Mouse (Mus musculus) T-helper 1 cell (primary cell): Measurements from ENCODE around the gene Rnf227.

Experiments used
- in situ Hi-C: fragments of 300-600 bp; cut with MboI, MseI; formaldehyde crosslinking; loops from one replicate; pipeline ENCODE4 v1.15.1; 2025; ENCODE audit warnings: high pct_unique_total_duplicates

Gene Rnf227

DNA sequence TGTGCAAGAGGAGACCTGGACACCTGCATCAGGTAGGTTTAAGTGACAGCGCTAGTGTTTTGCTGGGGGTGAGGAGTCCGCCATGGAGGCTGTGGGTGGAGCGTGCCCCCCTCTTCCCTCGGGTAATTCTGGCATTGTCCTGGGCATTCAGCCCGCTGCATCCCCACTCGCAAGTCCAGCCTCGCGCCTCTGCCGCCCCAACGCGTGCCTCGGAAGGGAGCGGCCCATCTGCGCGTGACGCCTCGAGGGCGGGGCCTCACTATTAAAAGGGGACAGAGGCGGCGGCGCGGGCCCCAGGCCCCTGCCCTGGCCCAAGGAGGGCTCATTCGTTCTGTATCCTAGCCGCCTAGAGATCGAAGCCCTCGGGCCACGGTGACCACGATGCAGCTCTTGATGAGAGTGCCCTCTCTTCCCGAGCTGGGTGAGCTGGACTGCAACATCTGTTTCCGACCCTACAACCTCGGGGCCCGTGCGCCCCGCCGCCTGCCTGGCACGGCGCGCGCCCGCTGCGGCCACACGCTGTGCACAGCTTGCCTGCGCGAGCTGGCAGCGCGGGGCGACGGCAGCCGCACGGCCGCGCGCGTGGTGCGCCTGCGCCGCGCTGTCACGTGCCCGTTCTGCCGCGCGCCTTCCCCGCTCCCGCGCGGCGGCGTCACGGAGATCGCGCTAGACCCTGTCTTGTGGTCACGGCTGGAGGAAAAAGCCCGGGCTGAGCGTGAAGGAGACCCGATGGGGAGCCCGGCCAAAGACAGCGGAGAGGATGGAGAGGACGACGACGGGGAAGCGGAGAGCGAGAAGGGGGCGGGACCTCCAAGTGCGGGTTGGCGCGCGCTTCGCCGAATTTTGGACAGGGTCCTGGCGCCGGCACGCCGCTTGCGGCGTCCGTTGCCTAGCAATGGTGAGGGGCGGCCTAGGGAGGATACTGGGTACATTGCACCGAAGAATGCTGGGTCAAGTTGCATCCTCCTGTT is at the start of gene Rnf227:
TSS of gene Rnf227 (plus strand) at position 301 of the 971 bp plus-strand sequence.
- in situ Hi-C loops: no loop called here

DNA sequence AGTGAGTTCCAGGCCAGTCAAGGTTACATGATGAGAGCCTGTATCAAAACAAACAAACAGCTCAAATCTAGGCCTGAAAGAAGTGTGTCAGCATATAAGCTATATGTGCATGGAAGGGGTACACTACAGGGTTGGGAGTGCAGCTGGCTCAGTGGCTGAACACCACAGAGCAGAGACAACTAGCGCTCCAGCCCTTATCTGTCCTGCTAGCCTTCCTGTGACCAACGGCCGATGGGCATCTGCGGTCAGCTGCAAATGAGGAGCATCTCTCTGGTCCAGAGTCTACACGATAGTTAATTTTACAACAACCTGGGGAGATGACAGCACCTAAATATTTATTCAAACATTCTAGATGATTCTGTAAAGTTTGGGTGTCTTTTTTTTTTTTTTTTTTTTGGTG is 49.1 kb upstream of the Rnf227 start:
- in situ Hi-C loops: no loop called here

DNA sequence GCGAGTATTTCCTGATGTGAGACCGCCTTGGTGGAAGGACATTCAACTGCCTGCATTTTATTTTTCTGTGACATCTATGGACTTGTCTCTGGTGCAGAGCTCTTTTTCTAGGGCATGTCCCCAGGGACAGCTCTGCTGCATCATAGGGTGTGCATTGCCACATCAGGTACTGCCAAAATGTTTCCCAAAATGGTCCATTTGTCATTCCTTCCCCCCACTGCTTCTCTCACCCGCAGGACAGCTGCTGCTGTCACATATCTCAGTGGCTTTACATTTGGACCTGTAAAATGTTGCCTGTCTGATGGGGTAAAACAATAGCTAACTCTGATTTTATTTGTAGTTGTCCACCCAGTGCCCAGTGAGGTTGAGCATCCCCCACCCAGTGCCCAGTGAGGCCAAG is 45.0 kb upstream of the Rnf227 start:
- in situ Hi-C loops: no loop called here

DNA sequence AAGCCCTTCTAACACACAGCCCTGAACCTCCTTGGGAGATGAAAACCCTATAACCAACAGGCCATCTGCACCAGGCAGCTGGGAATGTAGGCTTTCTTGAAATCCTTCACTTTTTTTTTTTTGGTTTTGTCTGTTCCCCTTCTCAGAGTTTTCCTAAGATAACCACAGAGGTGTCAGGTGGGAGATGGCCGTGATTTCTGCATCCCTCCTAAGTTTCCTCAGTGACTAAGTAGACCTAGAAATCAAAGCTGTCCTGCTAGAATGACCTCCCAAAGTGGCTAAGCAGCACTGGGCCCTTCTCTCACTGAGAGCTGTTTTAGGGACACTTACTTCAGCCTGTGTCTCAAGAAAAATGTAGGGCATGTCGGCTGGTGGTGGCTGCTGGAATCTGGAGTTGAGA is 42.5 kb upstream of the Rnf227 start:
- in situ Hi-C loops: no loop called here

DNA sequence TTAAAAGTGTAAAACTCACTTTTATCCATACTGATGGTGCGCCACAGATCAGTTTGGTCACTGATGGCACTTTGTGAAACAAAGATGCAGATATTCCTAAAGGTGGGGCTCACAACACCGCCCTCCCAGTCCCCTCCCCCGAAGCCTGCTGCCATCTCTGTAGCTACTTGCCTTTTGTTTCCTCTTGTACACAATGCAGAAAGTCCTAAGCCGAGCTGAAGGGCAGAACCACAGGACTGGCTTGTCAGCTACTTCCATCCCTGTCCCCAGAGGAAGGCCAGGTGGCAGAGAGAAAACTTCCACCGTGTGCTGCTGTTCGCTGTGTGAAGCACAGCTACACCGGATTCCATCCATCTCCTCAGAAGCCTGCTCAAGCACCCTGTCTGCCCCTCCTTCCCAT is 42.0 kb upstream of the Rnf227 start:
- in situ Hi-C loops: no loop called here

DNA sequence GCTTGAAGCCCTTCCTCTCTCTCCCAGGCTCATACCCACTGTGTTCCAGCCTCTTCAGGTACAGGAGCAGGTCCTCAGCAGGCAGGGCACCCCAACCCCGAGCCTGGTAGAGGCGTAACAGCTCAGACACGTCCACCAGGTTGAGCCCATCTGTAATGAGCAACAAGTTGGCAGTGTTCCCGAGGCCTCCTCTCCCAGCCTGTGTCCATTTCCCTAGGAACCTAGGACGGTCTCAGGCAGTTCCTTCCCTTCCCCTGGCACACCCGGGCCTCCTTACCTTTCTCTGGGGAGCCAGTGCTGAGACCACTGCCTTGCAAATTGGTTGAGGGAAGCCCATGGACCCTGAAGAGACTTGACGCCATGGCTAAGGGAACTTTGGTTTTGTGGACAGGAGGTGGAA is 37.4 kb upstream of the Rnf227 start:
- in situ Hi-C loops: no loop called here

DNA sequence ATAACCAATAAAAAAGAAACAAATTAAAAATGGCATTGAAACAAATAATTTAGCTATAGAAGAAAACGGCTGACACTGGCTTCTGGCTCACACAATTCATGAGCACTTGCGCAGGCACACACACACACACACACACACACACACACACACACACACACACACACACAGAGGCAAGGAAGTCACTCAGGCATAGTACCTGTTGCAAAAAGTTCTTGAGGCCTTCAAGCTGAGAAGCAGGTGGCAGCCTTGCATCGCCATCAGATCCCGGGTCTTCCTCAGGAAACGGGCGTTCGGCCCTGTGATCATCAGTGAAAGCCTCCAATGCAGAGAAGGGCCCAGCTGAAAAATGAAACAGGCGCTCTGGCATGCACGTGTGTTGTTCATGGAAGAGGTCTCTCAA is 35.0 kb upstream of the Rnf227 start:
- in situ Hi-C loops: no loop called here

DNA sequence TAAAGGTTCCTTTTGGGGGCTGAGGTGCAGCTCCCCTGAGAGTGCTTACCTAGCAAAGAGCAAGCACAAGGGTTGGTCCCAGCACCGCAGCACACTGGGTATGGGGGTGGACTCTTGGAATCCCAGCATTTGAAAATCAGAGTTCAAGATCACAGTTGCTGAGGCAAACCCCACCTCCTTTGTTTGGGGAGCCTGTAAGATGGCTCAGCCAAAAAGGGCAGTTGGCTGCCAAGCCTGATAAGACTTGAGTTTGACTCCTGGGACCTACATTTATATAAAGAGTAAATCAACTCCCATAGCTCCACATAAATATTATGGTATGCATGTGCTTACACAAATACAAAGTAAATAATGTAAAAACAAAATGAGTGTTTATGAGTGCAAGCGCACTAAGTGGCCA is 34.2 kb upstream of the Rnf227 start:
- in situ Hi-C loops: no loop called here

DNA sequence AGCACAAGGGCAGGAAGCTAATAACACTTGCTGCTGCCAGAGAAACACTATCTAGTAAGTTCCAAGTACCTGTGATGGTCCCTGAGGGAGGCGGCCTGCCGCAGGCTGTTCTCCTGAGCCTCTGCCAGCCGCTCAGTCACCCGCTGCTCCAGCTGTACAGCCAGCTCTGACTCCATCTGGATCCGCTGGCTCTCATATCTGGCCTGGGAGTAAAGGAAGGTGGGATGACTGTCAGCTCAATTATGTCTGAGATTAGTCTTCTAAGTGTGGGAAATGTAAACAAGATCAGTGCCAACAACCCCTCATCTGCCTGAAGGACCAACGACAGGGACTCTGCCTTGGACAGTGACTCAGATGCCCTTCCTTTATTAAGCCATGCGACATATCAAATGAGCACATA is 29.0 kb upstream of the Rnf227 start:
- in situ Hi-C loops: no loop called here

DNA sequence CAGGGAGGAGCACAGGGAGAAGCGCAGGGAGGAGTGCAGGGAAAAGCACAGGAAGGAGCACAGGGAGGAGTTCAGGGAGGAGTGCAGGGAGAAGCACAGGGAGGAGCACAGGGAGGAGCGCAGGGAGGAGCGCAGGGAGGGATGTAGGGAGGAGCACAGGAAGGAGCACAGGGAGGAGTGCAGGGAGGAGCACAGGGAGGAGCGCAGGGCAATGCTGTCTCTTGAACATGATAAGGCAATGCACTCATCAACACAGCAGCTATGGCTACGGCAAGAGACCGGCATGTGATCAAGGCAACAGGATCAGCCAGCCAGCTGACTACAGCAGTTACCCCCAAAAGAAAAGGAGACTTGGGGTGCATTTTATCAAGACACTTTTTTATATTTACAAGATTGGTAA is 23.9 kb upstream of the Rnf227 start:
- in situ Hi-C loops: loop anchor here (5.0 kb wide), 1 partner anchor 39 kb away; no protein-coding TSS in a partner anchor

DNA sequence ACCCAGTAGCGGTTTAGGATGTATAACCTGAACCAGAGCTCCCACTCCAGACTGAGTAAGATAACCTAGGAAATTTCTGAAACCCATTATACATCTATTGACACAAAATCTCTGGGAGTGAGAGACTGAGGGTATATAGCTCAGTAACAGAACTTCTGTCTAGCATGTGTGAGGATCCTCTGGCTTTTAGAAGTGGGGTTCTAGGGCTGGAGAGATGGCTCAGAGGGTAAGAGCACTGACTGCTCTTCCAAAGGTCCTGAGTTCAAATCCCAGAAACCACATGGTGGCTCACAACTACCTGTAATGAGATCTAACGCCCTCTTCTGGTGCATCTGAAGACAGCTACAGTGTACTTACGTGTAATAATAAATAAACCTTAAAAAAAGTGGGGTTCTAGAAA is 22.3 kb upstream of the Rnf227 start:
- in situ Hi-C loops: loop anchor here (5.0 kb wide), 1 partner anchor 41 kb away; no protein-coding TSS in a partner anchor

DNA sequence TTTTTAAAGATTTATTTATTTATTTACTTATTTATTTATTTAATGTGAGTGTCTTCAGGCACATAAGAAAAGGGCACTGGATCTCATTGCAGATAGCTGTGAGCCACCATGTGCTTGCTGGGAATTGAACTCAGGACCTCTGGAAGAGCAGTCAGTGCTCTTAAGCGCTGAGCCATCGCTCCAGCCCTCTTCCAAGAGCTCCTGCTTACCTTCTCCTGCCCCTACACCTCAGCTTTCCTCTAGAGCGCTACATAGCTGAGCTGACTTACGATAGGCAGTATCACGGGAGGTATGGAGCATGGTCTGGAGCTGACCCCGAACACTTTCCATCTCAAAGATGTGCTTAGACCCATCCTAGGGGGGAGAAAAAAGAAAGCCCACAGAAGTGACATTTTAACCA is 18.7 kb upstream of the Rnf227 start:
- in situ Hi-C loops: no loop called here

DNA sequence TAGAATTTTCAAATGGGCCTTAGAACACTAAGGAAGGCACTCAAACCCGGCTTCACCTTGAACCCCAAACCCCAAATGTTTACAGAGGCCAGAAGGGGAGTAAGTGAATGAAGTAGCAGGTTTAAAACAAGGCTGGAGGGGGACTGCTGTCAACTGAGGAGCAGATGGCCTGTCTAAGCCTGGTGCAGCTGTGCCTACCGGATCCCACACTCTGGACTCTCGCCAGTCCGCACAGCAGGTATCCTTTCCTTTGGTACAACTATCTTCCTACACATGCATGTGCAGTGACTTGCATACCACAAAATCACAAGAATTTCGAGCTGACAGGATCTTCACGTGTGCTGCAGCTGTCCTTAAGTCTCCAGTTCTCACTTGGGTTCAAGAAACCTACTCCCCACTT is 18.3 kb upstream of the Rnf227 start:
- in situ Hi-C loops: no loop called here

DNA sequence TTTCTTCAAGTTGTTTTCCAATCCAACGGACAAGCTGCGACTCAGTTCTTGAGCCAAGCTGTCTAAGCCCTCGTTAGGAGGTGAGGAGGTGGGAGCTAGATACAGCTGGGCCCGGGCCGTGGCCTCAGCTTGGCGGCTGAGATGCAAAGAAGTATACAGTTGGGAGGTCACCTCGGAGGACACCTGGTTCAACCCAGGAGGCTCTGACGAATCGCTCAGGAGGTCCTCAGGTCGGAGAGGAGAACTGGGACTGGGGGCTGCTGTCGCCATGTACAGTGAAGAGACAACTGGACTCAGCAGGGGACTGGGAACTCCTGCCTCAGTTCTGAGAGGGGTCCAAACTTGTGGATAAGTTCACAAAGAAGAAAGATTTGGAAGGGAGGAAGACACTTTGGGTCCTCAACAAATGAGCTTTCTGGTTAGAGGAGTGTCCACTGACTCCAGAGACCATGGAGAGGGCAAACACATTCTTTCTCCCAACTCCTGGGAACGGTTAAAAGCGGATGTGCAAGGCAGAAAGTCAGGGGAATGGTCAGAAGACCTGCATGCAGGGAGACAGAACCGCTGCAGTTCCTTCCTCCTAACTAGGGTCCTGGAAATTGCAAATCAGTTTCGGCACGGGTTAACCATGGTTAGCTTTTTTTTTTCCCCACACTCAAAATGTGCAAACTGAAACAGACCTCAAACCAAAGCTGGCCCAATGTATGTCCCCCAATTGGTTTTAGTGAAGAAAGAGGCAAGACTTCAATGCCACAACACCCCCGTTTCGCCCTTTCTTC is 17.4 kb upstream of the Rnf227 start:
- in situ Hi-C loops: no loop called here

DNA sequence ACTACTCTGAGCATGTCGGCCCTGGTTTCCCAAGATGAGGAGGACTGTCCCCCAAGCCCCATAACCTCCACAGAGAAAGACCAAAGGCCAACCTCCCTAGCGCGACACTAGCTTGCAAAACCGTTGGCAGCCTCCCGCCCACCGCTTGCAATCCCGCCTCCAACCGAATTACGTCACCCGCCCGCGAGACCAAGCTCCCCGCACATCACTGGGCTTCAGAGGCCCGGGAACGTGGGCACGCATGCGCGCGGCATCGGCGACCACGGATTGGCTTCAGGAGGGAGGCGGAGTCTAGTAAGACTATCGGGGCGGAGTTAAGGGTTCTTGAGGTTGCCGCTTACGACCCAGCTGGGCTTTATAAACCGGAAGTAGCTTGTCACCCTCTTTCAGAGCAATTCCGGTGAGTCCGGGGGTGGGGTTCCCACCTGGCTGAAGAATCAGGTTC is 16.6 kb upstream of the Rnf227 start, which contains the start of the genes Cntrob and Trappc1:
TSS of gene Cntrob (minus strand) at position 109 of the 445 bp plus-strand sequence.
TSS of gene Trappc1 (plus strand) at position 314 of the 445 bp plus-strand sequence.
- in situ Hi-C loops: no loop called here

DNA sequence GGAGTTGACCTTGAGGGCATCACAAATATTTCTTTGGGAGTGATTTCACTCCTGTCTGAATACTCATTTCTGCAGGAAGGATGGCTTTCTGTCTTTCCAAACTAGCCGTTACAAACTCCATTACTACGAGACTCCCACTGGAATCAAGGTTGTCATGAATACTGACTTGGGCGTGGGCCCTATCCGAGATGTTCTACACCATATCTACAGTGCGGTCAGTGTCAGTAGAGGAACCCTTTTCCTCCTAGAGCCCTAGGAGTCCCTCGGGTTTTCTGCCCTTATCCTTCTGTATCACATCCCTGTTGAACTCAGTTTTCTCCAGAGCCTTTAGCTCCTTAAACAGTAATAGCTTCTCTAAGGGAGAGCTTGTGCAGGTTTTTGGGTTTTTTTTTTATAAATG is 15.5 kb upstream of the Rnf227 start:
- in situ Hi-C loops: no loop called here

DNA sequence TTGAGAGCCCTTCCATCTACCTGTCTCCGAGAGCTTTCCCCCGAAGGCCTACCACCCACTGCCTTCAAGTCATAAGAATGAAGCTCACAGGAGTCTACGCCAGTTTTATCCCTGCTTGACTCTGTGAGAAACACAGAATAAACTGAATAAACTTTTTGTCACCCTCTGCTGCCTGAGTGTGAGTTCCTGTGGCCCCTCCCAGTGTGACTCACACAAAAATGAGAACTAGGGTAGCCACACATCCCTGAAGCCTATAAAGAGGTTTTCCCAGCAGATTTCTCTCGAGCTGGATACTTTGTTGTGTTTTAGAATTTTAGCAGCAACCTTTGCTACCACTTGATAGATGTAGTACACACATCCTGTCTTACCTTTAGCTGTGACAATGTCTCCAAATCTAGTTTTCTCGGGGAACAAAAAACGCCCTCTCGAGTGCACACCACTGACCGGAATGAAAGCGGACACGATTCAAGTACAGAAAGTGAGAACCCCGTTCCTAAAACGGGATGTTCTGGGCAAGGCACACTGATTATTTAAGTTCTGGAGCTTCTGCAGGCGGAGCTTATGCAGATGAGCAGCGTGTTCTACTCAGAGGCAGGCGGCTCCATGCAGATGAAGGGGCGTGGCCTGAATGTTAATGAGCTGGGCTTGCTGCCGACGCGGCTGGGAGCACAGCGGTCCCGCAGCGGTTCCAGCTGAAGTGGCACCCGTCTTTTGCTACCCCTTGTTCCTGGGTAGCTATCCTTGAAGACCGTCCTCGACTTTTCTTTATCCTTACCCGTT is 14.4 kb upstream of the Rnf227 start, which contains the start of gene Kcnab3:
TSS of gene Kcnab3 (plus strand) at position 631 of the 780 bp plus-strand sequence.
- in situ Hi-C loops: no loop called here

DNA sequence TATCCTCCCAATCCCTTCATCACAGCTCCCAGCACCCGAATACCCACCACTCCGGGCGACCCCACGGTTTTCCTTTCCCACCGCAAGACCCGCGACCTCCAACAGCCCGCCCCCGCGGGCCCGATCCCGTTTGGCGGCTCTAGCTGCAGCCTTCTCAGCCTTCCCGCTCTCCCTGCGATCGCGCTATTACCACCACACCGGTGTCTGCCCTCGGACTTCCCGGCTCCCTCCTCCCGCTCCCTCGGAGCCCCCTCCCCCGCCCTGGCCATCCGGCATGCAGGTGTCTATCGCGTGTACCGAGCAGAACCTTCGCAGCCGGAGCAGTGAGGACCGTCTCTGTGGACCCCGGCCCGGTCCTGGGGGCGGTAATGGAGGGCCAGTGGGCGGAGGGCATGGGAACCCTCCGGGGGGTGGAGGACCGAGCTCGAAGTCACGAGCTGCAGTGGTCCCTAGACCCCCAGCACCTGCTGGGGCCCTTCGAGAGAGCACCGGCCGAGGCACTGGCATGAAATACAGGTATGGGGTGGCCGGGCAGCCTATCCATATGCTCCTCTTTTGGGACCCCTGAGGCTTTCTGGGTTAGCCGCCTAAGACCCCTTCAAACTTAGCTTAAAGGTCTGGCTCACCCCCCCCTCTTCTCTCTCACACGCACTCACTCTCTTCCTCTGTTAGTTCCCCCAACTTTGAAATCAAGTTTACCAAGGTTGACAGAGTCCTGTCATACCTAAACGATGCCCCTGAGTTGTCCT is 13.7 kb upstream of the Rnf227 start:
- in situ Hi-C loops: no loop called here

DNA sequence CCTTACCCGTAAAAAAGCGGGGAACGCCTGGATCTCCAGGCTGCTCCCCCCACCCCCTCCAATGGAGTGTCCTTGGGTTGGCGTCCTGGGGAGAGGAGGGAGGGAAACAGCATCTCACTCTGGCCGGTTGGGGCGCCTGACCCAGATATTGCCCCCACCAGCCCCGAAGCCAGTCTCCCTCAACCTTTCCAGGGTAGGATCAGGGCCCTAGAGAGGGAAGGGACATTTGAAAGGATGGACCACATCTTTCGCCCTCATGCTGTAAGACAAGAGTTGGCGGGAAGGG is 13.2 kb upstream of the Rnf227 start:
- in situ Hi-C loops: no loop called here

DNA sequence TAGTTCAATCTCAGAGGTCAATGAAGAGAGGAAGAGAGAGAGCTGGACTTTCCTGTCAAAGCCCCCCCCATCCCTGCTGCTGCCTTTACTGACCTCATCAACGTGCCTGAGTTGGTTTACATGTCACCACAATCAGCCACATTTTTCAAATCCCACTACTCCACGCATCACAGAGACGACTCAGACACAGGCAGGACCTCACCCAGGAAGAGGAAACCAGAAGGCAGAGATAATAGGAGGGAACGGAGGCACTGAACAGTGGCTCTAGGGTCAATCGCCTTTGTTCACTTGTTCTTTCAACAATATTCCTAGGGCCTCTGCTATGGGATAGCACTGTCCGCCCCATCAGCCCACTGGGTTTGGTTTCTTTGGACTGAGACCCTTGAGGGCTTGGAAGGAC is 12.6 kb upstream of the Rnf227 start:
- in situ Hi-C loops: no loop called here

DNA sequence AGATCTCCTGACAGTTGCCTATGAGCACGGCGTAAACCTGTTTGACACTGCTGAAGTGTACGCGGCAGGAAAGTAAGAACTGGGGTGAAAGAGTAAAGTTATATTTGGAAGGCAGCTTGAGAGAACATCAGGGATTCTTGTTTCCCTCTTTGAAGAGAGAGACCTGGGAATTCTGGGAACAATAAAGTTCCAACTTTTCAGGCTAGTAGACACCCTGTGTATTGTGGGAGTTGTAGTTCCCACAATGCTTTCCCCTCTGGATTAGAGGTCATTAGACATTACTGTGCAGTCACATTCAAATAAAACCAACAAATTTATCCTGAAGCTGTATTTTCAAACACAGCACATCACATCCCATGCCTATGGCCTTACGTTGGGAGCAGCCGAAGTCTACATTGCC is 11.7 kb upstream of the Rnf227 start:
- in situ Hi-C loops: no loop called here
